Mouse (Mus musculus): ENCODE measurements at regions not wholly inside any gene's neighbourhood (a gene's known extent, or its start where the extent isn't known, plus 50 kb on each side); places are given as distances from the start of the nearest gene placed in this dataset.

DNA sequence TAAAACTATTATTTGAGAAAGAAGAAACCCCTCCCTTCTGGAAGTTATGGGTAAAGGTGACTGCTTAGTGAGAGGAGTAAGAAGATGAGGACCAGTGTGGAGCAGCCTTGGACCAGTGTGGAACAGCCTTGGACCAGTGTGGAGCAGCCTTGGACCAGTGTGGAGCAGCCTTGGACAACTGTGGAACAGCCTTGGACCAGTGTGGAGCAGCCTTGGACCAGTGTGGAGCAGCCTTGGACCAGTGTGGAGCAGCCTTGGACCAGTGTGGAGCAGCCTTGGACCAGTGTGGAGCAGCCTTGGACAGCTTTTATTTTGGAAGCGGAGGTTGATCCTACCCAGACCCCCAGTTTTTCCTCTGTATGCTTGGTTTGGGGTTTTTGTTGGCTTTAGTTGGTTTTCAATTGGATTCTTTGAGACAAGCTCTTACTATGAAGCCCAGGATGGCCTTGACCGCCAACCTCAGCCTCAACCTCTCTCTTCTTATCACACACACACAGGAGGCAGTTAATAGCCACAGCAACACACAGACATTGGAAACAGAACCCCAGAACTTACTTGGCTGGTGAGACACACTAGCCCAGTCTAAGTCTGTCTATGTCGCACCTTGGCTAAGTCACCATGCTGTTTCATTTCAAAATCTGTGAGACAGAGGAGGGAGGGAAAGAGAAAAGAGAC is 364.7 kb upstream of the Gm10131 start:
- Histone ChIP-seq H3K9ac (ENCODE audit: low read length) (no peak overlapping the region), H3K27me3 (ENCODE audit: control insufficient read depth, insufficient read depth, low read length) (no peaks in the 10 kb centered on the region), H3K4me1 (ENCODE audit: control insufficient read depth, insufficient read depth, low read length) (0 out of 2 replicates have a peak, but pooled peaks cover 4% of the 10 kb centered on the region), H3K9me3 (ENCODE audit: control insufficient read depth, low read length) (no peaks in the 10 kb centered on the region), H3K4me2 (ENCODE audit: low read depth) (no peak overlapping the region), H3K4me3 (ENCODE audit: low read depth, low read length) (no peak overlapping the region), H3K36me3 (ENCODE audit: control insufficient read depth, insufficient read depth, low read length) (no peaks in the 10 kb centered on the region), H3K27ac (ENCODE audit: low read depth, low read length) (no peak overlapping the region)
- 91% methylated on average over 3 of the region's 3 CpGs for WGBS
- DNase-seq (ENCODE audit: low spot score) (no peak), ATAC-seq (ENCODE audit: insufficient read depth, low FRiP score, low TSS enrichment) (no peak)

DNA sequence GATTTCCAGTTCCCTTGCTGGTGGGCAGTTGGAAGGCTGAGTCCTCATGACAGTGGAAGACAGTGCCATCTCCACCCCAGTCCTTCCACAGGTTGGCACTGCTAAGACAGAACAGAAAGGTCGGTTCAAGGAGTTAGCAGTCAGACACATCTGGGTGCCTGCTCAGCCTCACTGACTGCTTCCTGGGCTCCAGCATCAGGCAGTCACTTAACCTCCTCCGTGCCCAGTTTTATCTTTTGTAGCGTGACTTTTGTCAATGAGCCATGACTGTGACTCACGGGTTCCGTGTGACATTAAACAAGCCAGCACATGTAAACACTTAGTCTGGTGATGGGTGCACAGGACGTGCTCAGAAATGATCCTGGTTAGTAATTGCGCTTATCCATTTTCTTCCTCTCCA is 363.1 kb upstream of the Gm10131 start:
- Histone ChIP-seq H3K9me3 (ENCODE audit: control insufficient read depth, low read length) (no peaks in the 10 kb centered on the region), H3K4me2 (ENCODE audit: low read depth) (no peak overlapping the region), H3K4me3 (ENCODE audit: low read depth, low read length) (no peak overlapping the region), H3K27me3 (ENCODE audit: control insufficient read depth, insufficient read depth, low read length) (no peaks in the 10 kb centered on the region), H3K9ac (ENCODE audit: low read length) (no peak overlapping the region), H3K27ac (ENCODE audit: low read depth, low read length) (no peak overlapping the region), H3K4me1 (ENCODE audit: control insufficient read depth, insufficient read depth, low read length) (0 out of 2 replicates have a peak, but pooled peaks cover 4% of the 10 kb centered on the region), H3K36me3 (ENCODE audit: control insufficient read depth, insufficient read depth, low read length) (no peaks in the 10 kb centered on the region)
- WGBS = 68% methylated on average over 7 of the region's 7 CpGs
- no peak for DNase-seq (ENCODE audit: low spot score)
- no peak for ATAC-seq (ENCODE audit: insufficient read depth, low FRiP score, low TSS enrichment)

DNA sequence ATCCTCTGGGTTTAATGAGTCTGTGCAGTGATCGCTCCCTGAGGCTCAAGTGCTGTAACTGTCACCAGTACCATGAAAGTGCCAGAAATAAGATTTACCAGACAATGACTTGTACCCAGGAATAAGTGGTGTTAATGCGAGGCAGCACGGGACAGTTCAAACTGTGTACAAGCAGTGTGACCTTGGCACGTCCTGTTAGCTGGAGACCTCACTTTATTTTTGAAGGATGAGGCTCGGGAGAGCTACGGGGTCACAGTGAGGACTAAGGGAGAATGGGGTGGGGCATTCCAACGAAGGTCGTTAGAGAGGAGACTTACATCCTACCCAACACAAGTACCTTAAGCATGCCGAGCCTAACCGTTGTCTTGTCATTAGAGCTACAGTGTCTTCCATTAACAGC is 362.2 kb upstream of the Gm10131 start:
- H3K4me3 ChIP-seq (ENCODE audit: low read depth, low read length) = no peak overlapping the region
- no peak for ATAC-seq (ENCODE audit: insufficient read depth, low FRiP score, low TSS enrichment)
- H3K36me3 ChIP-seq (ENCODE audit: control insufficient read depth, insufficient read depth, low read length) = no peaks in the 10 kb centered on the region
- H3K4me1 ChIP-seq (ENCODE audit: control insufficient read depth, insufficient read depth, low read length) = 0 out of 2 replicates have a peak, but pooled peaks cover 4% of the 10 kb centered on the region
- WGBS = 73% methylated on average over 10 of the region's 10 CpGs
- H3K27ac ChIP-seq (ENCODE audit: low read depth, low read length) = no peak overlapping the region
- no peak overlapping the region for H3K9ac ChIP-seq (ENCODE audit: low read length)
- DNase-seq (ENCODE audit: low spot score) = no peak
- H3K27me3 ChIP-seq (ENCODE audit: control insufficient read depth, insufficient read depth, low read length) = no peaks in the 10 kb centered on the region
- no peak overlapping the region for H3K4me2 ChIP-seq (ENCODE audit: low read depth)
- H3K9me3 ChIP-seq (ENCODE audit: control insufficient read depth, low read length) = no peaks in the 10 kb centered on the region

DNA sequence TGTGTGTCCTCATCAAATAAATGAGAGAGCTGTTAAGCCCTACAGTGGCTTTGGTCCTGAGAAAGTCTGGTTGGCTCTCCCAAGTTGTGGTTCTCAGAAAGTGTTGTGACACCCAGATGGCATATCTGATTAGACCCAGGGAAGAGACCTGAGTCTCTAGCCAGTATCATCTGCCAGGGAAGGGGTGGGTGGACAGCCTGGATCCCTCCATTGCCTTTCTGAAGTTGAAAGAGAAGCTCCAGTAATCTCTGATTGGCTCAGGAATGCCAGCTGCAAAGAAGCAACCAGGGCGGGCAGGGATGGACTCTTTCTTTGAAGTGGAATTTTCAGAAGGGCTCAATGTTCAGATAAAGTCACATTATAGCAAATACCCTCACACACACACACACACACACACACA is 361.8 kb upstream of the Gm10131 start:
- Histone ChIP-seq H3K27ac (ENCODE audit: low read depth, low read length) (no peak overlapping the region), H3K9me3 (ENCODE audit: control insufficient read depth, low read length) (no peaks in the 10 kb centered on the region), H3K4me2 (ENCODE audit: low read depth) (no peak overlapping the region), H3K4me1 (ENCODE audit: control insufficient read depth, insufficient read depth, low read length) (0 out of 2 replicates have a peak, but pooled peaks cover 4% of the 10 kb centered on the region), H3K4me3 (ENCODE audit: low read depth, low read length) (no peak overlapping the region), H3K27me3 (ENCODE audit: control insufficient read depth, insufficient read depth, low read length) (no peaks in the 10 kb centered on the region), H3K36me3 (ENCODE audit: control insufficient read depth, insufficient read depth, low read length) (no peaks in the 10 kb centered on the region), H3K9ac (ENCODE audit: low read length) (no peak overlapping the region)
- ATAC-seq (ENCODE audit: insufficient read depth, low FRiP score, low TSS enrichment) (no peak), DNase-seq (ENCODE audit: low spot score) (no peak)
- WGBS = 83% methylated on average over 1 of the region's 1 CpGs

DNA sequence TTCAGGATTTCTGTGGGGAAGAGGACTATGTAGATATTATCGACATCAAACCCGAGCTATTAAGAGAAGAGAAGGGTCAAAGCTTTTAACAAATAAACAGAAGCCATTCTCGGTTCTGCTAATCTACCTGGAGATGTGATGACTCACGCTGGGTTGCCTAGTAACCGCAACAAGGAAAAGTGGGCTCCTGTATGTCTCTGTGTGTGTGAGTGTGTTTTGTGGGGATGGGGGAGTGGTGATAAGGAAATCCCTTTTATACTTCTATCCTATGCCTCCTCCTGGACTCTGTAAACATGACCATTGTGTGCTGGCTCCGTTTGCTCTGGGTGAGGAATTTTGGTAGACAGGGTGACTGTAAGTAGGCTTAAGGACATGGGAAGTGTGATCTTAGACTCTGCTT is 361.3 kb upstream of the Gm10131 start:
- Histone ChIP-seq H3K4me2 (ENCODE audit: low read depth) (no peak overlapping the region), H3K27ac (ENCODE audit: low read depth, low read length) (no peak overlapping the region), H3K36me3 (ENCODE audit: control insufficient read depth, insufficient read depth, low read length) (no peaks in the 10 kb centered on the region), H3K4me3 (ENCODE audit: low read depth, low read length) (no peak overlapping the region), H3K9ac (ENCODE audit: low read length) (no peak overlapping the region), H3K9me3 (ENCODE audit: control insufficient read depth, low read length) (no peaks in the 10 kb centered on the region), H3K27me3 (ENCODE audit: control insufficient read depth, insufficient read depth, low read length) (no peaks in the 10 kb centered on the region), H3K4me1 (ENCODE audit: control insufficient read depth, insufficient read depth, low read length) (0 out of 2 replicates have a peak, but pooled peaks cover 4% of the 10 kb centered on the region)
- ATAC-seq (ENCODE audit: insufficient read depth, low FRiP score, low TSS enrichment) (no peak), DNase-seq (ENCODE audit: low spot score) (no peak)
- WGBS = 48% methylated on average over 6 of the region's 6 CpGs

DNA sequence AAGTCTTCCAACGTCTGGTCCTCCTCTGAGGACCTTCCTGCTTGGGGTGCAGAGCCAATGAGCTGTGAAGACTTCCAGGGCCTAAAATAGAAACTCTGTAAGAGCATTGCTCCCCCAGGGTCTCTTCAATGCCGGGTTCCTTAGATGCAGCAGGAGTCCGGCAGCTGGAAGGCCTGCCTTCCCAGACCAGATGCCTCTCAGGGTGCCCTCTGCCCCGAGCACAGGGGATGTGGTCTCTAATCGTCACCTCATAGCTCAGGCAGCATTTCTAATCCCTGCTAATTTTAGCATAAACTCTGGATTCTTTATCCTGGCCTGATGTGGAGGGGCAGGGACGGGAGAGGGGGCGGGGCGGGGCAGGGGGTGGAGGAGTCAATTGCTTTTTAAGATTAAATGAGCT is 360.9 kb upstream of the Gm10131 start:
- WGBS = 40% methylated on average over 8 of the region's 8 CpGs
- Histone ChIP-seq H3K36me3 (ENCODE audit: control insufficient read depth, insufficient read depth, low read length) (no peaks in the 10 kb centered on the region), H3K4me1 (ENCODE audit: control insufficient read depth, insufficient read depth, low read length) (0 out of 2 replicates have a peak, but pooled peaks cover 4% of the 10 kb centered on the region), H3K27ac (ENCODE audit: low read depth, low read length) (no peak overlapping the region), H3K27me3 (ENCODE audit: control insufficient read depth, insufficient read depth, low read length) (no peaks in the 10 kb centered on the region), H3K9ac (ENCODE audit: low read length) (no peak overlapping the region), H3K9me3 (ENCODE audit: control insufficient read depth, low read length) (no peaks in the 10 kb centered on the region), H3K4me2 (ENCODE audit: low read depth) (no peak overlapping the region), H3K4me3 (ENCODE audit: low read depth, low read length) (no peak overlapping the region)
- no peak for DNase-seq (ENCODE audit: low spot score)
- no peak for ATAC-seq (ENCODE audit: insufficient read depth, low FRiP score, low TSS enrichment)

DNA sequence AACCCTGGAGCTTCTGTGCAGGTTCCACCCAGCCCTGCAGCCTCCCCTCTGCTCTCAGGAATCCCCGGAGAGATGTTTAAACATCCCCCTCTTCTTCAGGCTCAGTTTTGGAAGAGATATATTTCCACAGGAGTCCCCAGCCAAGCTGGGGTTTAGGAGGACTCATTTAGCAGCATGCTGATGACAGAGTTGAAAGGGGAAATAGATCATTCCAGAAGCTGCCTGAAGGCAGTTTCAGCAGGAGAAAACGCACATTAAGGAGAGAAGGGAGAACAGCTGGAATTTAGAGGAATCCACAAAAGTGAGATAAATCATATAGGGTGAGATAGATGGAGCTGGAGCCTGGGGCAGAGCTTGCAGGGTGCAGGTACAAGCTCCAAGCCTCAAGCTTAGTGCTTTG is 357.6 kb upstream of the Gm10131 start:
- WGBS = 57% methylated on average over 2 of the region's 2 CpGs
- no peaks in the 10 kb centered on the region for H3K9me3 ChIP-seq (ENCODE audit: control insufficient read depth, low read length)
- no peaks in the 10 kb centered on the region for H3K27me3 ChIP-seq (ENCODE audit: control insufficient read depth, insufficient read depth, low read length)
- no peak overlapping the region for H3K4me3 ChIP-seq (ENCODE audit: low read depth, low read length)
- no peak overlapping the region for H3K9ac ChIP-seq (ENCODE audit: low read length)
- DNase-seq (ENCODE audit: low spot score) = no peak
- 0 out of 2 replicates have a peak, but pooled peaks cover 4% of the 10 kb centered on the region for H3K4me1 ChIP-seq (ENCODE audit: control insufficient read depth, insufficient read depth, low read length)
- no peak for ATAC-seq (ENCODE audit: insufficient read depth, low FRiP score, low TSS enrichment)
- H3K36me3 ChIP-seq (ENCODE audit: control insufficient read depth, insufficient read depth, low read length) = no peaks in the 10 kb centered on the region
- H3K27ac ChIP-seq (ENCODE audit: low read depth, low read length) = no peak overlapping the region
- H3K4me2 ChIP-seq (ENCODE audit: low read depth) = no peak overlapping the region

DNA sequence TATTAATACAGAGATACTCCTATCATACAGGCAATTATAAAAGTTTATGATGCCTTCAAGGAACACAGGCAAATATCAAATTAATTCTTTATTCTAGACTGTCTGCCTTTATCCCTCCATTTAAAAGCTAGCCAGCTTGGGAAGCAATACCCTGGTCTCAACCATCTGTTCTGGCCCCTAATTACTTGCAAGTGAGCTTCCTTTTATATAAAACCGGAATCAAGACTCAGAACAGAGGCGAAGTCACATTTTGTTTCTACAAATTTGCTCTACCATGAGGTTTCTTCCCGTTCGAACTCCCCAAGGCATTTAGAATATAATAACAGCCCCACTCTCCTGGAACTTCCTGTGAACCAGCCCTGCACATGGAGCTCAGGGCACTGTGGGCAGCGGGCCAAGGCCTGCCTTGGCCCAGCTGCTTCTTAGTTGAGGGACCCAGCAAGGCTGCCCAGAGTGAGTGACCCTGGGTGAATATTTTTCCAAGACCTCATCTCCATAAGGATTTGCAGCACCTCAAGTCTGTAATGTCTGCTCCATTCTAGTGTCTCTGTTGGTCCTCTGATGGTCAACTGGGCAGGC is 355.3 kb upstream of the Gm10131 start:
- Histone ChIP-seq H3K9me3 (ENCODE audit: control insufficient read depth, low read length) (no peaks in the 10 kb centered on the region), H3K4me2 (ENCODE audit: low read depth) (no peak overlapping the region), H3K27ac (ENCODE audit: low read depth, low read length) (no peak overlapping the region), H3K4me1 (ENCODE audit: control insufficient read depth, insufficient read depth, low read length) (no peaks in the 10 kb centered on the region), H3K9ac (ENCODE audit: low read length) (no peak overlapping the region), H3K36me3 (ENCODE audit: control insufficient read depth, insufficient read depth, low read length) (no peaks in the 10 kb centered on the region), H3K4me3 (ENCODE audit: low read depth, low read length) (no peak overlapping the region), H3K27me3 (ENCODE audit: control insufficient read depth, insufficient read depth, low read length) (no peaks in the 10 kb centered on the region)
- ATAC-seq (ENCODE audit: insufficient read depth, low FRiP score, low TSS enrichment) (no peak), DNase-seq (ENCODE audit: low spot score) (no peak)
- WGBS = 85% methylated on average over 5 of the region's 5 CpGs

DNA sequence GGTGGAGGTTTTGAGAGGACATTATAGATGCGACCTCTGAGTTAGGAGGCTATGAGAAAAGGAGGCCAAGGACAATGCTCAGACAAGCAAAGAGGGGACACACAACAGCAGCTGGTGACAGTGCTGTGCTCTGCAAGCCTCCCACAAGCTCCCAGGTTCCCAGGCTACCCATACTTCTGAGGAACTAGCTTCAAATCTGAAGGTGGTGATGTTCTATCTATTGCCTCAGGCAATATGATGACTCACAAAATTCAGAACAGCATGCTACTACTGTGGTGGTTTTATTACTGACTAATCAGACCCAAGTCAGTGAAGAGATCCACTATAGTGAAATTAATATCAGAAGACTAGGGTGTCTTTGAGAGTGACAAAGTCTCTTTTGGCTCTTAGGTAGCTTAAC is 353.9 kb upstream of the Gm10131 start:
- DNase-seq (ENCODE audit: low spot score) = no peak
- 96% methylated on average over 1 of the region's 1 CpGs for WGBS
- Histone ChIP-seq H3K36me3 (ENCODE audit: control insufficient read depth, insufficient read depth, low read length) (no peaks in the 10 kb centered on the region), H3K27me3 (ENCODE audit: control insufficient read depth, insufficient read depth, low read length) (no peaks in the 10 kb centered on the region), H3K27ac (ENCODE audit: low read depth, low read length) (no peak overlapping the region), H3K9me3 (ENCODE audit: control insufficient read depth, low read length) (no peaks in the 10 kb centered on the region; the same call in 1 of the 2 replicates), H3K4me2 (ENCODE audit: low read depth) (no peak overlapping the region), H3K9ac (ENCODE audit: low read length) (no peak overlapping the region), H3K4me1 (ENCODE audit: control insufficient read depth, insufficient read depth, low read length) (no peaks in the 10 kb centered on the region), H3K4me3 (ENCODE audit: low read depth, low read length) (no peak overlapping the region)
- ATAC-seq (ENCODE audit: insufficient read depth, low FRiP score, low TSS enrichment) = no peak

Data from neural tube, embryonic 11.5 days (tissue).